Mouse (Mus musculus) hindbrain, embryonic 13.5 days (tissue): Measurements from ENCODE around the gene Pigs. TPM values are rescaled to one million over a fixed set of nuclear protein-coding genes. Genes with fewer than 3 reads are reported as not detected.

Experiments used
- ATAC-seq: fragments of 200-750 bp; cut with Nextera tagmentation; 2 replicates; pipeline ENCODE4 v1.8.0; 2017; ENCODE audit warnings: moderate TSS enrichment; ENCODE audit not compliant: low FRiP score
- H3K27ac ChIP-seq: fragments of 300-500 bp; sonication (generic); 2 replicates; pipeline ENCODE4 v1.5.1; 2015; ENCODE audit warnings: inconsistent platforms, mild to moderate bottlenecking, moderate library complexity
- H3K27me3 ChIP-seq: fragments of 300-500 bp; sonication (generic); 2 replicates; pipeline ENCODE4 v1.6.1; 2015; ENCODE audit warnings: mild to moderate bottlenecking, inconsistent platforms
- H3K36me3 ChIP-seq: fragments of 300-500 bp; sonication (generic); 2 replicates; pipeline ENCODE4 v1.6.1; 2015; ENCODE audit warnings: mild to moderate bottlenecking, inconsistent platforms
- H3K4me1 ChIP-seq: fragments of 300-500 bp; sonication (generic); replicated peaks from 2 replicates; pipeline ENCODE4 v1.6.1; 2015; ENCODE audit warnings: inconsistent platforms
- H3K4me2 ChIP-seq: fragments of 300-500 bp; sonication (generic); 2 replicates; pipeline ENCODE4 v1.6.1; 2015; ENCODE audit warnings: inconsistent platforms, mild to moderate bottlenecking, moderate library complexity
- H3K4me3 ChIP-seq: fragments of 300-500 bp; sonication (generic); 2 replicates; pipeline ENCODE4 v1.5.1; 2015; ENCODE audit warnings: mild to moderate bottlenecking, inconsistent platforms
- H3K9ac ChIP-seq: fragments of 300-500 bp; sonication (generic); 2 replicates; pipeline ENCODE4 v1.6.1; 2015; ENCODE audit warnings: mild to moderate bottlenecking, inconsistent platforms
- H3K9me3 ChIP-seq: fragments of 300-500 bp; sonication (generic); 2 replicates; pipeline ENCODE4 v1.6.1; 2016; ENCODE audit warnings: inconsistent platforms
- WGBS: fragments of 180-500 bp; shearing (Covaris S2); methylation state at CpG from one replicate; pipeline ENCODE4 v1.1.7; 2015; 5-methylcytosine and 5-hydroxymethylcytosine counted together
- polyA plus RNA-seq: library from polyadenylated mRNA; unstranded; fragments of >200 nt; fragmentation: Nextera tagmentation; extraction: Ambion mirVana; gene quantifications from 2 replicates; pipeline ENCODE4 v1.2.1, GENCODE M21; 2015

Gene Pigs
- 75.0 and 78.2 TPM in 2 replicates for polyA plus RNA-seq

DNA sequence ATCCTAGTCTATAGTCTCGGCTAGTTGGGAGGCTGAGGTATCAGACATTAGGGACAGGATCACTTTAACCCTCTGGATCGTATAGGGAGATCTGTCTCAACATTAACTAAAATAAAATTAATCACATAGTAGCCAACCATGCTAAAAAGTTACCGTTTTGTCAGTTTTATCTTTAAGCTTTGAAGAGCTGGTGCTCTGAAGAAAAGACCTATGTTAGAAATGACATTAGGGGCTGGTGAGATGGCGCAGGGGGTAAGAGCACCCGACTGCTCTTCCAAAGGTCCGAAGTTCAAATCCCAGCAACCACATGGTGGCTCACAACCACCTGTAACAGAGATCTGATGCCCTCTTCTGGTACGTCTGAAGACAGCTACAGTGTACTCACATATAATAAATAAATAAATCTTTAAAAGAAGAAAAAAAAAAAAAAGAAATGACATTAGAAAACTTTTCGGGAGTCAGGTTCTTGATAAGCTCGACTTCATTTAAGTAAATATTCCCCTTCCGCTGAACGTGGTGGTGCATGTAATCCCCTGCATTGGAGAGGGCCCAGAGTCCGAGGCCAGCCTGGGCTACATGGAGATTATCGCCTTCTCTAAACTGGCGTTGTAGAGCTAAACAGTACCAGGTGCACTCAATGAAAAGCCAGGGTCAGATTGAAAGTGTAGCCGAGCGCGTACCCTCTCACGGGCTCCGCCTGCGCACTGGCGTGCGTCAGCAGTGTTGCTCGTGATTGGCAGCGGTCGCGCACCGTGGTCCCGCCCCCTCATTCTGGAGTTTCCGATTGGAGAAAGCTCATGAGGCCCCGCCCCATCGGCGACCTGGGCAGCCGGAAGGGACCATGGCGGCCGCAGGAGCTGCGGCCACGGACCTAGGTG is at the start of gene Pigs:
Gene Pigs (plus strand): TSS at position 782 of the 878 bp plus-strand sequence.
- H3K4me3 ChIP-seq, result peak within 1 kb of the TSS; percentile 86
- H3K9ac ChIP-seq, result peak within 1 kb of the TSS; percentile 91
- H3K27ac ChIP-seq, result peak within 1 kb of the TSS; percentile 64
- peaks cover 26% of the 10 kb centered on the region for H3K4me1 ChIP-seq
- no peaks in the 10 kb centered on the region for H3K27me3 ChIP-seq
- 12% methylated on average over 37 of the region's 37 CpGs for WGBS
- H3K9me3 ChIP-seq, result no peaks in the 10 kb centered on the region
- H3K4me2 ChIP-seq, result peak within 1 kb of the TSS; percentile 92
- peaks cover 11% of the 10 kb centered on the region for H3K36me3 ChIP-seq
- peak; percentile 95 for ATAC-seq

DNA sequence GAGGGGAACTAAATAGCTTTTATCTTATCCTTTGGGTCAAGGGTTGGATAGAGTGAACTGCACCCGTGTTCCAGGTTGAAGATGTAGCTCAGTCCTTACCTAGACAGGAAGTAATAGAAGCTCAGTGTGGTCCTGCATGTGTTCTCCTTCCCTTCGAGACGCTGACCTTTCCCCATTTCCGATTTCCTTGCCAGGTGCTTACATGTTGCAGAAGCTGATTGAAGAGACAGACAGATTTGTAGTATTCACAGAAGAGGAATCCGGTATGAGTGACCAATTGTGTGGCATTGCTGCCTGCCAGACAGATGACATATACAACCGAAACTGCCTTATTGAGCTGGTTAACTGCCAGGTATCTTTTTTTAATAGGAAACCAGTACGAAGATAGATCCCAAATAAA is 49.4 kb upstream of the Pigs start:
- no peaks in the 10 kb centered on the region for H3K27me3 ChIP-seq
- 91% methylated on average over 7 of the region's 7 CpGs for WGBS
- no peak overlapping the region for H3K4me3 ChIP-seq
- no peak for ATAC-seq
- no peak overlapping the region for H3K4me2 ChIP-seq
- H3K36me3 ChIP-seq, result peaks cover 98% of the 10 kb centered on the region
- no peak overlapping the region for H3K9ac ChIP-seq
- H3K9me3 ChIP-seq, result no peaks in the 10 kb centered on the region
- no peaks in the 10 kb centered on the region for H3K4me1 ChIP-seq
- no peak overlapping the region for H3K27ac ChIP-seq

DNA sequence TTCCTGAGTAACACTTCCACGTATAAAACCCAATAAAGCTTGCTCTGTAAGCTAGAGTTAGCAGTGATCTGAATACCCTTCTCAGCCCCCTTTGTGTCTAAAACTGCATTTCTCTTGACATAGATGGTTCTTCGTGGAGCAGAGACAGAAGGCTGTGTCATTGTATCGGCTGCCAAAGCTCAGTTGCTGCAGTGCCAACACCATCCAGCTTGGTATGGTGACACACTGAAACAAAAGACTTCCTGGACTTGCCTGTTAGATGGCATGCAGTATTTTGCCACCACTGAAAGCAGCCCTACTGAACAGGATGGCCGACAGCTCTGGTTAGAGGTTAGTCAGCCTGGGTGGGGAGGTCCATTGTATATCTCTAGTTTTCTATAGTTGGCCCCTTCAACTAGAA is 48.6 kb upstream of the Pigs start:
- Histone ChIP-seq H3K9me3 (no peaks in the 10 kb centered on the region), H3K4me3 (no peak overlapping the region), H3K4me2 (no peak overlapping the region), H3K36me3 (peaks cover 98% of the 10 kb centered on the region), H3K9ac (no peak overlapping the region), H3K27ac (no peak overlapping the region), H3K27me3 (no peaks in the 10 kb centered on the region), H3K4me1 (no peaks in the 10 kb centered on the region)
- WGBS, result 89% methylated on average over 4 of the region's 4 CpGs
- ATAC-seq, result no peak

DNA sequence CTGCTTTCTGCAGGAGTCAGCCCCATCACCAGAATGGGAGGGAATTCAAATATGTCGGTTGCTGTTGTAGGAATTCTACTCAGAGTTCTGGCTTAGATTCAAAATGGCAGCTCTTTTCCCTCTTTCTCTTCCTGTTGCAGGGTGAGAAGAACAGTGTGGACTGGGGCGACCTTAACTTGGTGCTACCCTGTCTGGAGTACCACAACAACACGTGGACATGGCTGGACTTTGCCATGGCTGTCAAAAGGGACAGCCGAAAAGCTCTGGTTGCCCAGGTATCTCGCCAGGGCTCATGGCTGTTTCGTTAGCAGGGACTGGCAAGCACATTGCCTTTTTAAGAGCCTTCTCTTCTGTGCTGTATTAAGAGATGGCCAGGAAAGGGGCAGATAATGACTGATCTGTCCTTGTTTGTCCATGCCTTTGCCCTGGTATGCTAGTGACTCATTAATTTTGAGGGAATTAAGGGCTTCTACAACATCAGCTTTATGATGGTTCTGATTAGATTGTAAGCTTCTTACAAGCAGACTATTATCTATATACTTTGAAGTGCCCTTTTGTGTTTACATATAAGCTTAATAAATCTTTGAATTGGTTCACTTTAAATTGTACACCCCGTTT is 39.0 kb upstream of the Pigs start:
- H3K9ac ChIP-seq, result no peak overlapping the region
- H3K27me3 ChIP-seq, result no peaks in the 10 kb centered on the region
- H3K9me3 ChIP-seq, result no peaks in the 10 kb centered on the region
- H3K4me2 ChIP-seq, result no peak overlapping the region
- no peak for ATAC-seq
- H3K36me3 ChIP-seq, result peaks cover 88% of the 10 kb centered on the region
- WGBS, result 93% methylated on average over 7 of the region's 7 CpGs
- H3K4me3 ChIP-seq, result no peak overlapping the region
- H3K4me1 ChIP-seq, result no peaks in the 10 kb centered on the region
- no peak overlapping the region for H3K27ac ChIP-seq

DNA sequence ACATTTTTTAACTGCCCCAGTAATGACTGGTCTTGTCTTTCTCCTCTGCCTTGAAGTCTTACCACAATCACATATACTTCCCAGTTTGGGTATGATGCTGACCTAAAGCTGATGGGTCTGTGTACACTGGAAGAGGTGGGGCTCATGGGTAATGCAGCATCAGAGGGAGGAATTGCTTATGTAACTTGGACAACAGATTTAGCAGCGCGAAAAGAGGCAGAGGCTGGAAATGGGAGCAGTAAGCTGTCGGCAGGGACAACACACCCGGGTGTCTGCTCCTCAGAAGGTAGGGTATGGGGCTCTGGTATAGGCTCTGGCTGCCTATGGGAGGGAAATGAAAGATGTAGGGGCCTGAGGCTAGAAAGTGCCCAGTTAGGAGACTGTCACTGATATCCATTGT is 37.6 kb upstream of the Pigs start, which contains the start of gene BC030499:
Gene BC030499 (plus strand): TSS at position 188 of the 400 bp plus-strand sequence.
- Histone ChIP-seq H3K9ac (no peak within 1 kb of the TSS), H3K27ac (no peak within 1 kb of the TSS), H3K4me1 (no peaks in the 10 kb centered on the region), H3K36me3 (peaks cover 81% of the 10 kb centered on the region), H3K27me3 (no peaks in the 10 kb centered on the region), H3K9me3 (no peaks in the 10 kb centered on the region), H3K4me3 (no peak within 1 kb of the TSS), H3K4me2 (no peak within 1 kb of the TSS)
- no peak for ATAC-seq
- WGBS, result 93% methylated on average over 4 of the region's 4 CpGs

DNA sequence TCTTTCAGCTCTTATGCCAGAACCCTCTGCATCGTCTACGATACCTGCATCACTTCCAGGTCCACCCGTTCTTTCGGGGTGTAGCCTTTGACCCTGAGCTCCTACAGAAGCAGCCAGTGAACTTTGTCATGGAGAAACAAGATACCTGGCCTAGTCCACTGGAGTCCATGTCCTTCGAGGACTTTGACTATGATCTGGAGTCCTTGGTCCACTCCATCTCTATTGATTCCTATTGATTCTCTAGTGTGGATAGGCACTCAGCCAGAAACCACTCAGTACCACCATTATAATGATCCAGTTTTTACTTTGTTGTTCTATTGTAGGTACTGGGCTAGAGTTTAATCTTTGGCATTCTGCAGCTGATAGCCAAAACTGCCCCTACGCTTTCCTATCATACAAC is 33.6 kb upstream of the Pigs start:
- peaks cover 49% of the 10 kb centered on the region for H3K36me3 ChIP-seq
- H3K9ac ChIP-seq, result no peak overlapping the region
- ATAC-seq, result no peak
- no peak overlapping the region for H3K4me2 ChIP-seq
- H3K9me3 ChIP-seq, result no peaks in the 10 kb centered on the region
- H3K27me3 ChIP-seq, result no peaks in the 10 kb centered on the region
- no peak overlapping the region for H3K27ac ChIP-seq
- H3K4me1 ChIP-seq, result no peaks in the 10 kb centered on the region
- WGBS, result 97% methylated on average over 6 of the region's 6 CpGs
- H3K4me3 ChIP-seq, result no peak overlapping the region

DNA sequence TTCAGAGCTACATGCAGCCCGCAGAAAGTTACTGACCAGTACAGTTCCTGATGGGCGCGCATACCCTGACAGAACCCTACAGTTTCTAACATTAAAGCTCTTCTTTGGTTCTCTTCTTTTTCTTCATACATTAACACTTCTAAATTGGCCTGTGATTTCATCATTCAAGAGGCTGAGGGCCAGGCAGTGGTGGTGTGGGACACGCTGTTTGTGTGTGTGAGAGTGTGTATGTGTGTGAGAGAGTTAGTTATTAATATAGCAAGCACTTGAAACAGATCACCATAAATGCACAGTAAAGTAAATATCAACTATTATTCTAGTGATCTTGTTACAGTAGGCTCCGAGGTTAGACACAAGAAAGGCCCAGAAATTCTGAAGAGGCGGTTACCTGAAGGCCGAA is 27.3 kb upstream of the Pigs start:
- Histone ChIP-seq H3K9me3 (no peaks in the 10 kb centered on the region), H3K27me3 (no peaks in the 10 kb centered on the region), H3K27ac (peak overlapping the region; percentile 58), H3K4me2 (peak overlapping the region; percentile 99), H3K4me3 (peak overlapping the region; percentile 60), H3K9ac (peak overlapping the region; percentile 64), H3K36me3 (0 out of 2 replicates have a peak, but pooled peaks cover 12% of the 10 kb centered on the region), H3K4me1 (peaks cover 10% of the 10 kb centered on the region)
- peak; percentile 36 for ATAC-seq
- WGBS, result 67% methylated on average over 7 of the region's 7 CpGs

DNA sequence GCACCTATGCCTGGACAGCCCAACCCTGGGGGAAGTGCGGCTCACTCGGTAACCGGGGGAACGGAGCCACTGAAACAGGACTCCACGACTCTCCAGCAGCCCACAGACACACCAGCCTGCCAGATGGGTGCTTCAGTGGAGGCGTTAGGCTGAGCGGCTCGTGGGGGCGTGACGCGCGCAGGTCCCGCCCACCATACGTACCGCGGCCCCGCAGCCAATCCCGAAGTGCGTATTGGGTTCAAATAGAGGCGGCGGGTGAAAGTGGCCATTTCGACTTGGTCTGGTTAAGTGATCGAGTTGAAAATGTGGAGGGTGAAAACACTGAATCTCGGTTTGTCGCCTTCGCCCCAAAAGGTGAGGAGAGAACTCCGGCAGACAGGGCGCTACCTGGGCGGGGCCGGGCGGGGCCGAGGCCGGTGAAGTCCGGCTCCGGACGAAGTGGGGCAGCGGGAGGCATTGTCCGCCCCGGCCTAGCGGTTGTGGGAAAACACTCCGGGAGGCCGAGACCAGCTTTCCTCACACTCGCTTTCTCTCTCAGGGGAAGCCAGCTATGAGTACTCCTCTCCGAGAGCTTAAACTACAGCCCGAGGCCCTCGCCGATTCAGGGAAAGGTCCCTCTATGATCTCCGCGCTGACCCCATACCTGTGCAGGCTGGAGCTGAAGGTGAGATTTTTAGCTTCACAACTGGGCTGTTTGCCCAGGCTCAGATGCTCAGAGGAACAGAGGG is 26.7 kb upstream of the Pigs start, which contains the start of gene Spag5:
Gene Spag5 (plus strand): TSS at position 173 of the 728 bp plus-strand sequence.
- Histone ChIP-seq H3K9ac (peak within 1 kb of the TSS; percentile 64), H3K9me3 (no peaks in the 10 kb centered on the region), H3K4me2 (peak within 1 kb of the TSS; percentile 99), H3K36me3 (0 out of 2 replicates have a peak, but pooled peaks cover 8% of the 10 kb centered on the region), H3K4me1 (peaks cover 10% of the 10 kb centered on the region), H3K4me3 (peak within 1 kb of the TSS; percentile 60), H3K27me3 (no peaks in the 10 kb centered on the region), H3K27ac (peak within 1 kb of the TSS; percentile 58)
- WGBS, result under 1% methylated on average over 49 of the region's 49 CpGs
- peak; percentile 99 for ATAC-seq

DNA sequence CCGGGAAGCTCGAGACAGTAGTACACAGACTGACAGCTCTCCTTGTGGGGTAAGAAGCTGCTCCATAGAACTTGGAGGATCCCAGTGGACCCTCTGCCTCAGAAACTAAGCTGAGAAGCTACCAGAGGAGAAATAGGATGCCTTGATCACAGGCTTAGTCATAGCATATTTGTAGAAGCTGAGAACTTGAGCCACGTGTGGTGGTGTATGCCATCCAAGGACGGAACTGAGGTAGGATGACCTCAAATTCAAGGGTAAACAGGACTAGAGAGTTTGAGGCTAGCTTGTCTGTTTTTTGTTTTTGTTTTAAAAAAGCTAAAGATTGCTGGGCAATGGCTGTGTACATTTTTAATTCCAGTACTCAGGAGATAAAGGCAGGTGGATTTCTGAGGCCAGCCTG is 22.9 kb upstream of the Pigs start:
- Histone ChIP-seq H3K27me3 (no peaks in the 10 kb centered on the region), H3K4me3 (no peak overlapping the region), H3K4me2 (no peak overlapping the region), H3K27ac (no peak overlapping the region), H3K36me3 (0 out of 2 replicates have a peak, but pooled peaks cover 12% of the 10 kb centered on the region), H3K4me1 (peaks cover 10% of the 10 kb centered on the region), H3K9ac (no peak overlapping the region), H3K9me3 (no peaks in the 10 kb centered on the region)
- 93% methylated on average over 4 of the region's 4 CpGs for WGBS
- ATAC-seq, result no peak

DNA sequence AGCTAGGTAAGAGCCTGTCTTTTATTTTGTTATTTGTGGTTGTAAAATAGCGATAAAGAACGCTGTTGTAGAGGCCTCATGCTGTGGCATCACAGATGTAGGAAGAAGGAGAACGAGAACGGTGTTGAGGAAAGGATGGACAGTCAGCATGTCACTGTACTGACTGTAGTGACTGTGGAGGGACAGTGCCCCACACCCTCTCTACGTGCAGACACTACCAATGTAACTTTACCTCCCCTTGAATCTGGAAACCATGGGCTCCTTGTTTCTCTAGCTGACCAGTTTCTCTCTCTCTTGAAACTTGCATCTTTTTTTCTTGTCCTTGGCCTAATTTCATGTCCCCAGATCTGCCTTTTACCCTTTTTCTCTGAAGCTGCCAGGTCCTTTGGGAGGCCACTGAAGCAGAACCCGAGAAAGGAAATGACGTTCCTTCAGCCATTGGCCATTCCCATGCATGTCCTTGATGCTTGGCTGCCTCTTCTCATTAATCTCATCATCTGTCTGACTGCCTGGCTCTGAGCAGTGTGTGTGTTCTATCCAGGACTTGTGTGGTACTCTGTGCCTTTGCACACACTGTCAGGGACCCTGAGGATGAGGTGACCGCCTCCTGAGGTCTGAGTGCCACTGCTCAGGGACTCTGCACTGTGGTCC is 17.2 kb upstream of the Pigs start:
- no peaks in the 10 kb centered on the region for H3K9me3 ChIP-seq
- ATAC-seq, result no peak
- H3K4me3 ChIP-seq, result no peak overlapping the region
- H3K36me3 ChIP-seq, result peaks cover 7% of the 10 kb centered on the region; the same call in 1 of the 2 replicates
- H3K4me1 ChIP-seq, result no peaks in the 10 kb centered on the region
- no peak overlapping the region for H3K4me2 ChIP-seq
- H3K27ac ChIP-seq, result no peak overlapping the region
- 82% methylated on average over 8 of the region's 8 CpGs for WGBS
- no peaks in the 10 kb centered on the region for H3K27me3 ChIP-seq
- no peak overlapping the region for H3K9ac ChIP-seq

DNA sequence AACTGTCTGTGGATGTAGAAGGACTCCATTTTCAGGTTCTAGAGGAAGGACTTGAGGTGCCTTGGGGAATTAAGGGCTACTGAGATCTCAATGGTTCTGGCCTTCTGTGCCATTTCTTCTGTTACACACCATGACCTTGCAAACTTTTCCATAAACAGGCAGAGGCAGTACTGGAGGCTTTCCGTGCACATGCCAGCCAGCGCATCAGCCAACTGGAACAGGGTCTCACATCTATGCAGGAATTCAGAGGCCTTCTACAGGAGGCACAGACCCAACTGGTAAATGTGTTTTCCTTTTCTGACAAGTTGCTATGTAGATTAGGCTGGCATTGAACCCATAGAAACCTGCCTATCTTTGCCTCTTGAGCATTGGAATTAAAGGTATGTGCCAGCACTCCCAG is 14.6 kb upstream of the Pigs start:
- no peak for ATAC-seq
- peaks cover 10% of the 10 kb centered on the region; the same call in 1 of the 2 replicates for H3K36me3 ChIP-seq
- no peak overlapping the region for H3K4me3 ChIP-seq
- H3K9me3 ChIP-seq, result no peaks in the 10 kb centered on the region
- no peaks in the 10 kb centered on the region for H3K27me3 ChIP-seq
- H3K9ac ChIP-seq, result no peak overlapping the region
- 100% methylated on average over 2 of the region's 2 CpGs for WGBS
- H3K27ac ChIP-seq, result no peak overlapping the region
- no peak overlapping the region for H3K4me2 ChIP-seq
- H3K4me1 ChIP-seq, result no peaks in the 10 kb centered on the region
